Mouse (Mus musculus): Measurements from ENCODE around the gene Safb. TPM values are rescaled to one million over a fixed set of nuclear protein-coding genes. Genes with fewer than 3 reads are reported as not detected.
A peak's percentile ranks its signal among the peaks of the same experiment; 100 is the strongest.

Gene Safb
- total RNA-seq, 2 experiments from 2014 or later, result 39.2 to 49.7 TPM

- no peak for DNase-seq (ENCODE audit: low spot score)
These were observed 25.2 kb upstream of the Safb start for GRCm38 (mm10) chr17:56559386-56559785.

GRCm38 (mm10) chr17:56560131-56560530 lies 24.5 kb upstream of the Safb start:
- DNase-seq (ENCODE audit: low spot score), result no peak

DNA sequence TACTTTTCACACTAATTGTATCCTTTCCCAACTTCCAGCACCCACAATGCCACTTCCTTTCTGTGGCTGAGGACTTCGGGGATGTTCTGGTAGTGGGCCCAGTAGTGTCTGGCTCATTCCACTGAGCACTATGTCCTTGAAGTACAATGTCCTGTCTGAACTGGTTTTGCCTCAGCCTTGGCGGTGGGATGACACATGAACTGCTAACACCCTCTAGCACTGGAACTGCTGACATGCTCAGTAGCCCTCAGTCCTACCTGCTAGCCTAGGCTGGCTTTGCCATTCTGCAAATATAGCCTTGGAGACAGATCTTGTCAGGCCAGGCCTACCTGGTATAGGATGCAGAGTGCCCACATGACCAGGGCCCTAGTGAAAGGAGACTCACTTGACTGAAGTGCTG lies 22.8 kb upstream of the Safb start:
- DNase-seq (ENCODE audit: low spot score), result no peak

DNA sequence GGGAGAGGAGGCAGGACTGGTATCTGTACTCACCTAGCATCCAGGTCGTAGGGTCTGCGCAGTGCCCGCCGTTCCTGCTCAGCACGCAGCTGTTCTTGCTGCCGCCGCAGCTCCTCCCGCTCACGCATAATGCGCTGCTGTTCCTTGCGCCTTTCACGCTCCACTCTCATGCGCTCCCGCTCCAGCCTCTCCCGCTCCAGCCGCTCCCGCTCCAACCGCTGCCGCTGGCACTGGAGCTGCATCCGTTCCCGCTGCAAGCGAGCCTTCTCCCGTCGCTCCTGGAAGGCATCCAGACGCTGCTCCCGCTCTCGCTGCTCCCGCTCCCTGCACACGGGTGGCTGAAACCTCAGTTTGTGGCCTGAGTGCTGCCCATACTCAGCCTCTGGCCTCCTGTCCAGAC lies 18.3 kb upstream of the Safb start:
- no peak for DNase-seq (ENCODE audit: low spot score)

GRCm38 (mm10) chr17:56566918-56567317 lies 17.7 kb upstream of the Safb start:
- no peak for DNase-seq (ENCODE audit: low spot score)

DNA sequence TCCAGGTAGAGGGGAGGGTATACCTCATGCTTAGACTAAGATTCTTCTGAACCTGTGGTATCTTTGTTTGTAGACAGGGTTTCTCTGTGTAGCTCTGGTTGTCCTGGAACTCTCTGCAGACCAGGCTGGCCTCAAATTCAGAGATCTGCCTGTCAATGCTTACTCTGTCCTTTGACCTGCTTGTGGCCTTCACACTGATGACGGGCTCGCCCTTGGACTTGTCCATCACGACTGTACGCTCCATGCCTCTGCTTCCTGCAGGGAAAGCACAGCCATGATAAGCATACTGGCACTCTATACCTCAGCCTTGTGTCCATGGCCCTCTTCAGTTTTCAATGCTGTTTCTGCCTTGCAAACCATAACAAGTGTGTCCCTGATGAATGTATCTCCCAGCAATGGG lies 17.3 kb upstream of the Safb start:
- DNase-seq (ENCODE audit: low spot score), result no peak

- no peak for DNase-seq (ENCODE audit: low spot score)
These were observed 14.3 kb upstream of the Safb start for GRCm38 (mm10) chr17:56570287-56570686.

DNA sequence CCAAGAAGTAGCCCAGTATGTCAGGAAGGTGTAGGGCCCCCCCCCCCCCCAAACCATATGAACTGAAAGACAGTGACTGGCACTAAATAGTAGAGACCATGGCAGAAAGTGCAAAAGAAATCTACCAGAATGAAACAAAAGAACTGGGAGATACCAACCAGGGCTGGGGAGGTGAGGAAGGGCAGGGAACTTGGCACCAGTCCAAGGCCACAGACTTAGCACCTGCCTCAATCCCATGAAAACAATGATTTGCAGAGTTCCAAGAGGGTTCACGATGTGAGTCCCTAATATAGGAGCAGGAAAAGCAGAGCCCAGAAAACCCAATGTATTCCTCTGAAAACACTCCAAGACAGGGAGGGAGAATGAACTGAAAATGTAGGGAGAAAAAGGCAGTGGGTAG lies 12.5 kb upstream of the Safb start:
- DNase-seq (ENCODE audit: low spot score), result no peak

GRCm38 (mm10) chr17:56572939-56573338 lies 11.7 kb upstream of the Safb start:
- no peak for DNase-seq (ENCODE audit: low spot score)

- no peak for DNase-seq (ENCODE audit: low spot score)
These were observed 1.6 kb upstream of the Safb start for GRCm38 (mm10) chr17:56583071-56583470.

DNA sequence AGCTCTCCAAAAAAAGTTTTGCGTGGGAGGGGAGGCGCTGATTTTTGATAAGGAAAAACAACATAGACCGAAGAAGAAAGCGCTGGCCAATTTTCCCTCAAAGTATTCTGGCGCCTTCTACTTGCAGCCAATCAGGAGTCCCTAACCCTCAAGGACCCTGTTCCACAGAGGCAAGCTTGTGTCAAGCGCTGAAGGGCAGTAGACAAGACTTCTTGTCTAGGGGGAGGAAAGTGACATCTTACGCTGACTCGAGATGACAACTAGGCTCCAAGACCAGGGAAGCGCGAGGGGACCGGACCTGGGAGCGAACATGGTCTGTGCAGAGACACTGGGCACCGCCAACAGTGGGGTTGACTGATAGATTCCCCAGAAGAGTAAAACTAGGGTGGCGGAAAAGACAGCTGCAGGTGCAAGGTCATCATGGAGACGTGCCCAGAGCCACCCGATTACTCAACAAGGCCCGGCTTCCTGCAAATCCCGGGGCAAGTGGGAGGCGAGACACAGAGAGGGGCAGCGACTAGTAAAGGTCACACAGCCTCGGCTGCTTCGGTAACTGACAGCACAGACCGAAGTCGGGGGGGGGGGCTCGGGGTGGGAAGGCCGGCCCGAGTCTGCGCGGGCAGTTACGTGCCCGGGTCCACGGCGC lies 891 bp upstream of the Safb start:
- DNase-seq (ENCODE audit: low spot score), result peak; percentile 54

DNA sequence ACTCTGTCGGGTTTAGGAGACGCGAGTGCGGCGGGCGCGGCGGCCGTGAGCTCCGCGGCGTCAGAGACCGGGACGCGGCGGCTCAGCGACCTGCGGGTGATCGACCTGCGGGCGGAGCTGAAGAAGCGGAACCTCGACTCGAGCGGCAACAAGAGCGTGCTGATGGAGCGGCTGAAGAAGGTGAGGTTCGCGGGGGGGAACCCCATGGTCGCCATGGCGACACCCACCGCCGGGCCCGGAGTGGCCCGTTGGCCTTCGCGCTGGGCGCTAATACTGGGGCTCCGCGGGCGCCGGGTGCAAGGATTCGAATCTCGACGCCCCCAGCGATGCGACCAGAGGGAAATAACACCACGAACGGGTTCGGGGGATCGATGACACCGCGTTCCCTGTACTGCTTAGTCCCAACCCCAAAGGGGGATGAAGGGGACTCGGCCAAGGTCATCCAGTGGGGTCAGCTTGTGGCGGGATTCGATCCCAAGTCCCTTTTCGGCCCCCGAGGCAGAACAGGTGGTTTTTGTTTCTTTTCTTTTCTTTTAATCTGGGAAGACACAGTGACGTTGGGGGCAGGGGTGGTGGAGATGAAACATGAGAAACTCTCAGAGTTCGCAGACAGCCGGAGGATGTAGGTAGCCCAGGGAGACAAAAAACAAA lies 671 bp downstream of the Safb start:
- DNase-seq (ENCODE audit: low spot score), result peak; percentile 48

- DNase-seq (ENCODE audit: low spot score), result no peak
These were observed 3.1 kb downstream of the Safb start for GRCm38 (mm10) chr17:56587773-56588172.

GRCm38 (mm10) chr17:56588921-56589320 lies 4.3 kb downstream of the Safb start:
- no peak for DNase-seq (ENCODE audit: low spot score)

DNA sequence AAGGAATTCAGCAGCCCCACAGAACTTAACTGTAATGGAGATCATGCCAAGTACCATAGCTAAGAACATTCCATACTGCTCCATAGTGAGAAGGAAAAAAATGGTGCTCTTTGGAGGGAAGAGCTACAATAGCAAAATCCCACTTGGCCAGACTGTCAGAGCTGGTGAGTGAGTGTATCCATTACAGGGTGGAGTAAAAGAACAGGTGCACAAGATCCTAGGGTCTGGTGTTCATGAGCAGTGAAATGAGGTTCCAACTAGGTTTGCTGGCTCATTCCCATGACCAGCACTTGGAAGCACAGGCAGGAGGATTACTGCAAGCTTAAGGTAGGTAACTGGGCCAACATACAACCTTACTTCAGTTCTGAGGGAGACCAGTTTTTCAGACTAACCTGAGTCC lies 7.9 kb downstream of the Safb start:
- DNase-seq (ENCODE audit: low spot score), result no peak

GRCm38 (mm10) chr17:56593527-56594271 lies 9.1 kb downstream of the Safb start:
- no peak for DNase-seq (ENCODE audit: low spot score)

DNA sequence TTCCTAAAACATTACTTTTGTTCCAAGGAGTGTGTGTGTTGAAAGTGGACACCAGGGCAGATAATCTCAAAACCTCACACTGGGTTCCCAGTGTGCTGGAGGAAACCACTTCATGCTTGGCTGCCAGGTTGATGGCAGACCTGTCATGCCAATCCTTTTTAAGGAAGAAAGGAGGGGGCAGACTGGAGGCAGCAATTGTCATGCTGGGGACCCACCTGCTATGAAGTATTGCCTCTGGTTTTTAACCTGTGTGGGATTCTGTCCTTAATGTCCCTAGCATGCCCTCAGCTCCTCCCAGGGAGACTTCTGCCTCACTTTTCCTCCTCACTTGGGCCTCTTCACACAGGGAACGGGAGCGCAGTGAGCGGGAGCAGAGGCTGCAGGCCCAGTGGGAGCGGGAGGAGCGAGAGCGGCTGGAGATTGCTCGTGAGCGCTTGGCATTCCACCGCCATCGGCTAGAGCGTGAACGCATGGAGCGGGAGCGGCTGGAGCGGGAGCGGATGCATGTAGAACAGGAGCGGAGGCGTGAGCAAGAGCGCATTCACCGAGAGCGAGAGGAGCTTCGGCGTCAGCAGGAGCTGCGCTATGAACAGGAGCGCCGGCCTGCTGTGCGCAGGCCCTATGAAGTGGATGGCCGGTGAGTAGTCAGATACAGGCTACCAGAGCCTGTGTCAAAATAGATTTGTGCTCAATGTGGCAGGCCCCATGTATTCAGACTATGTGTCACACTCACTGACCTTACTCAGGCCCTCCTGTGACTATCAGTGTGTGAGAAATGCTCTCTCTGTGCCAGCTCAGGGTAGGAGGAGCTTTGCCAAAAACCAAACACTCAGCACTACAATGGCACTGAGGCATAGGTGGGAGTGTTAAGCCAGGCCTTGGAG lies 18.8 kb downstream of the Safb start:
- DNase-seq (ENCODE audit: low spot score), result no peak

DNA sequence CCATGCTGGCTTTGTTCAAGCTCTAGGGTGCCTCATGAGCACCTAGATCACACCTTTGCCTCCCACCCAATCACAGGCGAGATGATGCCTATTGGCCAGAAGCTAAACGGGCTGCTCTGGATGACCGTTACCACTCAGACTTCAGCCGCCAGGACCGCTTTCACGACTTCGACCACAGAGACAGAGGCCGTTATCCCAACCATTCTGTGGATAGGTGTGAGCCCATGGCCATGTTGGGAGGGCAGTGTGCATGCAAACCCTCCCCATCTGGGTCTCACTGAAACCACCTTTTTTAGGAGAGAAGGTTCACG lies 19.4 kb downstream of the Safb start:
- DNase-seq (ENCODE audit: low spot score), result no peak

- no peak for DNase-seq (ENCODE audit: low spot score)
These were observed 19.8 kb downstream of the Safb start for GRCm38 (mm10) chr17:56604422-56604821.

DNA sequence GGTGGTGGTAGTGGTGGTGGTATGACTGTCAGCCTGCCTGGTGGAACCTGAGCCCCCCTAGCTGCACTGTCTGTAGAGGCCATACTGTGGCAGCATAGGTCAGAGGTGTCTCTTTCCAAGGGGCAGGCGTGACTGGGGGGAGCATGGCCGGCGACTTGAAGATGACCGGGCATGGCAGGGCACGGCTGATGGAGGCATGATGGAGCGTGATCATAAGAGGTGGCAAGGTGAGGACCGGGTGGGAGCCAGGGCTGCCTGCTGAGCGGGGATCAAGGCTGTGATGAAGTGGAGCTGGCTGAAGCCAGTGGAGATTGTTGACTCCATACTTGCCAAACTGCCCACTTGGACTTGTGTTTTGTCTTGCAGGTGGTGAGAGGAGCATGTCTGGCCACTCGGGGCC lies 20.8 kb downstream of the Safb start:
- DNase-seq (ENCODE audit: low spot score), result no peak

- DNase-seq (ENCODE audit: low spot score), result no peak
These were observed 23.0 kb downstream of the Safb start for GRCm38 (mm10) chr17:56607521-56608062.

GRCm38 (mm10) chr17:56608699-56609098 lies 24.1 kb downstream of the Safb start:
- DNase-seq (ENCODE audit: low spot score), result no peak

Measured in gastrocnemius, adult 18-20 months (tissue).